Mouse (Mus musculus): ENCODE results near the gene Narf. TPM values are rescaled to one million over a fixed set of nuclear protein-coding genes. Genes with fewer than 3 reads are reported as not detected.

Gene Narf
- polyA plus RNA-seq, 1 experiment from 2014 or later: 52.4 TPM

- no peak overlapping the region; the same call in 1 of the 2 replicates for H3K9ac ChIP-seq
- no peaks in the 10 kb centered on the region for H3K9me3 ChIP-seq (replicated peaks)
- no peak for ATAC-seq (replicated peaks; ENCODE audit: insufficient number of reproducible peaks, insufficient read depth, low FRiP score, low read depth)
- WGBS: 66% methylated on average over 2 of the region's 2 CpGs
- peak overlapping the region; percentile 16; the same call in 1 of the 2 replicates for H3K4me2 ChIP-seq
- H3K36me3 ChIP-seq: peaks cover 46% of the 10 kb centered on the region
- H3K27ac ChIP-seq: 0 out of 2 replicates have a peak overlapping the region, but pooled peaks have one; percentile 7
- peaks cover 30% of the 10 kb centered on the region for H3K4me1 ChIP-seq (replicated peaks)
- no peaks in the 10 kb centered on the region for H3K27me3 ChIP-seq
- H3K4me3 ChIP-seq: no peak overlapping the region
These were observed 2.6 kb downstream of the Narf start for GRCm38 (mm10) chr11:121239669-121240068.

- no peaks in the 10 kb centered on the region for H3K4me1 ChIP-seq (replicated peaks)
- no peak overlapping the region for H3K4me3 ChIP-seq
- H3K4me2 ChIP-seq: no peak overlapping the region
- no peak overlapping the region for H3K27ac ChIP-seq
- no peaks in the 10 kb centered on the region for H3K9me3 ChIP-seq (replicated peaks)
- peaks cover 98% of the 10 kb centered on the region for H3K36me3 ChIP-seq
- no peak for ATAC-seq (replicated peaks; ENCODE audit: insufficient number of reproducible peaks, insufficient read depth, low FRiP score, low read depth)
- H3K27me3 ChIP-seq: no peaks in the 10 kb centered on the region
- 76% methylated on average over 8 of the region's 8 CpGs for WGBS
- no peak overlapping the region for H3K9ac ChIP-seq
These were observed 13.1 kb downstream of the Narf start for GRCm38 (mm10) chr11:121250196-121250595.

GRCm38 (mm10) chr11:121259160-121260100 lies 22.4 kb downstream of the Narf start, which contains the start of gene Foxk2:
TSS of gene Foxk2 (plus strand) at chr11:121259990.
- peak within 1 kb of the TSS; percentile 90 for H3K4me2 ChIP-seq
- under 1% methylated on average over 79 of the region's 91 CpGs for WGBS
- H3K4me1 ChIP-seq (replicated peaks): peaks cover 19% of the 10 kb centered on the region
- ATAC-seq (replicated peaks; ENCODE audit: insufficient number of reproducible peaks, insufficient read depth, low FRiP score, low read depth): peak; percentile 99
- H3K9me3 ChIP-seq (replicated peaks): no peaks in the 10 kb centered on the region
- H3K27me3 ChIP-seq: no peaks in the 10 kb centered on the region
- peak within 1 kb of the TSS; percentile 98 for H3K9ac ChIP-seq
- H3K36me3 ChIP-seq: peaks cover 23% of the 10 kb centered on the region
- H3K27ac ChIP-seq: peak within 1 kb of the TSS; percentile 82
- H3K4me3 ChIP-seq: peak within 1 kb of the TSS; percentile 98

- no peaks in the 10 kb centered on the region for H3K27me3 ChIP-seq
- WGBS: under 1% methylated on average over 60 of the region's 60 CpGs
- H3K4me2 ChIP-seq: peak overlapping the region; percentile 90
- ATAC-seq (replicated peaks; ENCODE audit: insufficient number of reproducible peaks, insufficient read depth, low FRiP score, low read depth): peak; percentile 7; the same call in 1 of the 2 replicates
- no peaks in the 10 kb centered on the region for H3K9me3 ChIP-seq (replicated peaks)
- H3K36me3 ChIP-seq: peaks cover 14% of the 10 kb centered on the region
- peak overlapping the region; percentile 98 for H3K4me3 ChIP-seq
- peak overlapping the region; percentile 78 for H3K27ac ChIP-seq
- peak overlapping the region; percentile 98 for H3K9ac ChIP-seq
- peaks cover 19% of the 10 kb centered on the region for H3K4me1 ChIP-seq (replicated peaks)
These were observed 23.3 kb downstream of the Narf start for GRCm38 (mm10) chr11:121260211-121260906.

GRCm38 (mm10) chr11:121261074-121261473 lies 24.0 kb downstream of the Narf start:
- peak overlapping the region; percentile 98 for H3K4me3 ChIP-seq
- peak overlapping the region; percentile 98 for H3K9ac ChIP-seq
- H3K36me3 ChIP-seq: peaks cover 7% of the 10 kb centered on the region; the same call in 1 of the 2 replicates
- no peak for ATAC-seq (replicated peaks; ENCODE audit: insufficient number of reproducible peaks, insufficient read depth, low FRiP score, low read depth)
- no peak overlapping the region for H3K27ac ChIP-seq
- peak overlapping the region; percentile 90 for H3K4me2 ChIP-seq
- no peaks in the 10 kb centered on the region for H3K9me3 ChIP-seq (replicated peaks)
- 34% methylated on average over 2 of the region's 2 CpGs for WGBS
- H3K27me3 ChIP-seq: no peaks in the 10 kb centered on the region
- peaks cover 19% of the 10 kb centered on the region for H3K4me1 ChIP-seq (replicated peaks)

GRCm38 (mm10) chr11:121277516-121277915 lies 40.5 kb downstream of the Narf start:
- no peaks in the 10 kb centered on the region for H3K27me3 ChIP-seq
- no peak overlapping the region for H3K4me3 ChIP-seq
- H3K36me3 ChIP-seq: peaks cover 5% of the 10 kb centered on the region; the same call in 1 of the 2 replicates
- WGBS: 76% methylated on average over 8 of the region's 8 CpGs
- no peak overlapping the region for H3K9ac ChIP-seq
- H3K9me3 ChIP-seq (replicated peaks): no peaks in the 10 kb centered on the region
- no peak for ATAC-seq (replicated peaks; ENCODE audit: insufficient number of reproducible peaks, insufficient read depth, low FRiP score, low read depth)
- no peak overlapping the region for H3K27ac ChIP-seq
- H3K4me2 ChIP-seq: no peak overlapping the region
- H3K4me1 ChIP-seq (replicated peaks): peaks cover 24% of the 10 kb centered on the region

GRCm38 (mm10) chr11:121278011-121278410 lies 41.0 kb downstream of the Narf start:
- Histone ChIP-seq H3K4me3 (no peak overlapping the region), H3K4me2 (no peak overlapping the region), H3K36me3 (peaks cover 2% of the 10 kb centered on the region; the same call in 1 of the 2 replicates), H3K9ac (no peak overlapping the region), H3K9me3 (replicated peaks) (no peaks in the 10 kb centered on the region), H3K27me3 (no peaks in the 10 kb centered on the region), H3K27ac (no peak overlapping the region), H3K4me1 (replicated peaks) (peaks cover 29% of the 10 kb centered on the region)
- ATAC-seq (replicated peaks; ENCODE audit: insufficient number of reproducible peaks, insufficient read depth, low FRiP score, low read depth): no peak
- WGBS: 76% methylated on average over 3 of the region's 3 CpGs

- peak; percentile 68 for ATAC-seq (replicated peaks; ENCODE audit: insufficient number of reproducible peaks, insufficient read depth, low FRiP score, low read depth)
- Histone ChIP-seq H3K4me1 (replicated peaks) (peaks cover 36% of the 10 kb centered on the region), H3K4me2 (peak overlapping the region; percentile 29), H3K9ac (no peak overlapping the region), H3K27me3 (no peaks in the 10 kb centered on the region), H3K27ac (peak overlapping the region; percentile 62), H3K9me3 (replicated peaks) (no peaks in the 10 kb centered on the region), H3K4me3 (no peak overlapping the region), H3K36me3 (peaks cover 21% of the 10 kb centered on the region)
- WGBS: 29% methylated on average over 6 of the region's 6 CpGs
These were observed 45.9 kb downstream of the Narf start for GRCm38 (mm10) chr11:121282911-121283310.

- peaks cover 68% of the 10 kb centered on the region for H3K36me3 ChIP-seq
- 92% methylated on average over 3 of the region's 3 CpGs for WGBS
- H3K4me1 ChIP-seq (replicated peaks): no peaks in the 10 kb centered on the region
- no peak for ATAC-seq (replicated peaks; ENCODE audit: insufficient number of reproducible peaks, insufficient read depth, low FRiP score, low read depth)
- H3K4me3 ChIP-seq: no peak overlapping the region
- no peaks in the 10 kb centered on the region for H3K27me3 ChIP-seq
- H3K4me2 ChIP-seq: no peak overlapping the region
- H3K9me3 ChIP-seq (replicated peaks): no peaks in the 10 kb centered on the region
- H3K27ac ChIP-seq: no peak overlapping the region
- no peak overlapping the region for H3K9ac ChIP-seq
These were observed 52.8 kb downstream of the Narf start for GRCm38 (mm10) chr11:121289859-121290258.

GRCm38 (mm10) chr11:121294771-121295170 lies 57.7 kb downstream of the Narf start:
- peaks cover 66% of the 10 kb centered on the region for H3K36me3 ChIP-seq
- no peaks in the 10 kb centered on the region for H3K27me3 ChIP-seq
- H3K27ac ChIP-seq: no peak overlapping the region
- no peak for ATAC-seq (replicated peaks; ENCODE audit: insufficient number of reproducible peaks, insufficient read depth, low FRiP score, low read depth)
- H3K4me1 ChIP-seq (replicated peaks): no peaks in the 10 kb centered on the region
- 93% methylated on average over 5 of the region's 5 CpGs for WGBS
- H3K4me3 ChIP-seq: no peak overlapping the region
- H3K4me2 ChIP-seq: no peak overlapping the region
- no peaks in the 10 kb centered on the region for H3K9me3 ChIP-seq (replicated peaks)
- H3K9ac ChIP-seq: no peak overlapping the region

GRCm38 (mm10) chr11:121298493-121298892 lies 61.4 kb downstream of the Narf start:
- no peaks in the 10 kb centered on the region for H3K9me3 ChIP-seq (replicated peaks)
- no peak overlapping the region for H3K27ac ChIP-seq
- H3K9ac ChIP-seq: no peak overlapping the region
- no peaks in the 10 kb centered on the region for H3K27me3 ChIP-seq
- no peak overlapping the region for H3K4me3 ChIP-seq
- peaks cover 77% of the 10 kb centered on the region for H3K36me3 ChIP-seq
- no peak overlapping the region for H3K4me2 ChIP-seq
- ATAC-seq (replicated peaks; ENCODE audit: insufficient number of reproducible peaks, insufficient read depth, low FRiP score, low read depth): no peak
- WGBS: 85% methylated on average over 8 of the region's 8 CpGs
- H3K4me1 ChIP-seq (replicated peaks): no peaks in the 10 kb centered on the region

Measured in heart, embryonic 15.5 days (tissue).